Mouse (Mus musculus) G1E (cell line): ENCODE results near the gene Rnf41.

ENCODE experiments used
- CTCF ChIP-seq: IDR thresholded peaks from 2 replicates; pipeline ENCODE4 v1.5.1; 2012; ENCODE audit warnings: low read depth, low read length, inconsistent platforms, mixed read lengths
- GATA1 ChIP-seq: IDR thresholded peaks from 2 replicates; pipeline ENCODE4 v1.6.1; 2012; ENCODE audit warnings: borderline replicate concordance, low read length, inconsistent platforms, mixed read lengths
- POLR2AphosphoS5 ChIP-seq: IDR thresholded peaks from 2 replicates; pipeline ENCODE4 v1.6.1; 2012; ENCODE audit warnings: low read depth, low read length, inconsistent platforms; ENCODE audit not compliant: insufficient replicate concordance

DNA sequence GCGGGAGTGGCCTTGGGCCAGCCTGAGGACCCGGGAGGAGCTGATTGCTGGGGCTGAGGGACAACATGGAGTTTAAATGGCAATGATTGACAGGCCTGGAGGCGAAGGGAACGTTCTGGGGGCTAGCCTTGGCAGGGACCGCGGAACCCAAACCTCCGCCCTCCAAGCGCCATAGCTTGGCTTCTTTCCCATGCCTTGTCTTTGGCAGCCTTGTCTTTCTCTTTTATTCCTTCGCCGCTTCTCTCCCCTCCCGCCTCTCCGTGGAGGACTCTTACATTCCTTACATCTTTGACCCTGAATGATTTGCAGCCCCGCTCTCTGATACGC lies 561 bp downstream of the Rnf41 start:
- no peak for TF ChIP-seq CTCF
- TF ChIP-seq POLR2AphosphoS5: no peak
- TF ChIP-seq GATA1: no peak
